Comparison of ENCODE assay signal across 8 mouse cellular contexts in the genomic region with DNA sequence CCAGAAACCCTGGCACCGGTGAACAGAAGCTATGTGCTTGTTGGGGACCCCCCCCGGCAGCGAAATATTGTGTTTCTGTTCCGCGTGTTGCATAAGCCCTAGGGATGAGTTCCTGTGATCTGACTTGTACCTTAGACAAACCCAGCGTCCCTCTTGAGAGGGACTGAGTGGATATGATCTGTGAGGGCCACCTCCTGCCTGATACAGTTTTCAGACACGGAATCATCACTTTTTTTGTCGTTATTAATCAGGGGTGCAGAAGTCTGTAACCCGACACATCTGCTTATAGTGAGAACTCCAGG. TPM values are rescaled to one million over a fixed set of nuclear protein-coding genes. Genes with fewer than 3 reads are reported as not detected.
DNase-seq lines count a peak whose midpoint lies in the region; ATAC-seq and TF ChIP-seq lines count a peak whose summit lies in the region.

No protein-coding gene starts in this region.

- H3K4me1 ChIP-seq in cerebellum, adult 2 months (ENCODE audit: control insufficient read depth, insufficient read depth, low read length), result peaks cover 11% of the 10 kb centered on the region
- peaks cover 9% of the 10 kb centered on the region for H3K4me1 ChIP-seq in kidney, postnatal 0 days (replicated peaks; ENCODE audit: insufficient read depth, low read length)
- peaks cover 4% of the 10 kb centered on the region; the same call in 1 of the 2 replicates for H3K4me1 ChIP-seq in midbrain, postnatal 0 days (ENCODE audit: insufficient read depth, low read length)

- H3K27ac ChIP-seq in cerebellum, adult 2 months (ENCODE audit: insufficient read depth, low read length), result peak overlapping the region; percentile 57; the same call in 1 of the 2 replicates
- no peak overlapping the region for H3K27ac ChIP-seq in kidney, postnatal 0 days
- H3K27ac ChIP-seq in midbrain, postnatal 0 days (ENCODE audit: low read depth, low read length), result 0 out of 2 replicates have a peak overlapping the region, but pooled peaks have one; percentile 39

- peak overlapping the region; percentile 82 for H3K9ac ChIP-seq in kidney, postnatal 0 days (ENCODE audit: low read depth, low read length)
- peak overlapping the region; percentile 84 for H3K9ac ChIP-seq in midbrain, postnatal 0 days (replicated peaks; ENCODE audit: low read length, poor library complexity, severe bottlenecking)

- TF ChIP-seq CTCF in cerebellum, adult 2 months (IDR thresholded peaks at IDR 0.05; ENCODE audit: borderline replicate concordance, insufficient read depth, low read depth, low read length), result no peak
- TF ChIP-seq CTCF in kidney, postnatal 0 days (IDR thresholded peaks at IDR 0.05; ENCODE audit: low read depth), result no peak
- TF ChIP-seq CTCF in midbrain, postnatal 0 days (IDR thresholded peaks at IDR 0.05), result no peak

- TF ChIP-seq POLR2A in cerebellum, adult 2 months (IDR thresholded peaks at IDR 0.05; ENCODE audit: borderline replicate concordance, insufficient read depth, low read length), result no peak

- no peaks in the 10 kb centered on the region for H3K36me3 ChIP-seq in kidney, postnatal 0 days (ENCODE audit: insufficient read depth, low read length)
- H3K36me3 ChIP-seq in midbrain, postnatal 0 days (ENCODE audit: insufficient read depth, low read length), result no peaks in the 10 kb centered on the region

- WGBS in cerebellum, adult 2 months, result 9% methylated on average over 9 of the region's 9 CpGs
- WGBS in kidney, postnatal 0 days, result 12% methylated on average over 9 of the region's 9 CpGs
- WGBS in midbrain, postnatal 0 days, result 21% methylated on average over 9 of the region's 9 CpGs

- H3K4me3 ChIP-seq in cerebellum, adult 2 months (replicated peaks; ENCODE audit: insufficient read depth, low read depth, low read length), result peak overlapping the region; percentile 63
- peak overlapping the region; percentile 77 for H3K4me3 ChIP-seq in kidney, postnatal 0 days (replicated peaks; ENCODE audit: low read depth, low read length)
- H3K4me3 ChIP-seq in midbrain, postnatal 0 days (ENCODE audit: low read depth, low read length), result peak overlapping the region; percentile 76

- H3K27me3 ChIP-seq in cerebellum, adult 2 months (ENCODE audit: control insufficient read depth, insufficient read depth, low read length), result no peaks in the 10 kb centered on the region
- H3K27me3 ChIP-seq in kidney, postnatal 0 days (ENCODE audit: insufficient read depth, low read length), result no peaks in the 10 kb centered on the region
- no peaks in the 10 kb centered on the region for H3K27me3 ChIP-seq in midbrain, postnatal 0 days (ENCODE audit: insufficient read depth, low read length)

- peak overlapping the region; percentile 98 for H3K4me2 ChIP-seq in kidney, postnatal 0 days (ENCODE audit: low read length)
- peak overlapping the region; percentile 87 for H3K4me2 ChIP-seq in midbrain, postnatal 0 days (ENCODE audit: low read depth, low read length, poor library complexity, severe bottlenecking)

- peak in 1 of 2 experiments; percentile 54 for DNase-seq in cerebellum, adult 2 months
- no peak for DNase-seq in cerebellum, postnatal 10 days
- DNase-seq in urinary bladder, postnatal 25 days (ENCODE audit: low spot score), result peak; percentile 23
- no peak for DNase-seq in urinary bladder, postnatal 36 days (ENCODE audit: low spot score in 2 of 2)
- no peak for DNase-seq in kidney, postnatal 0 days (ENCODE audit: low spot score)
- no peak for DNase-seq in midbrain, postnatal 0 days (ENCODE audit: low spot score)
- no peak for DNase-seq in layer of hippocampus, postnatal 14 days (ENCODE audit: low spot score in 2 of 2)

- H3K9me3 ChIP-seq in kidney, postnatal 0 days (replicated peaks; ENCODE audit: low read length), result no peaks in the 10 kb centered on the region
- no peaks in the 10 kb centered on the region for H3K9me3 ChIP-seq in midbrain, postnatal 0 days (ENCODE audit: low read length)

- no peak for ATAC-seq in kidney, postnatal 0 days (replicated peaks; ENCODE audit: low FRiP score, low read depth)
- peak; percentile 14; the same call in 1 of the 2 replicates for ATAC-seq in midbrain, postnatal 0 days (ENCODE audit: low FRiP score)
- ATAC-seq in erythroid progenitor cell, adult 5-6 weeks (replicated peaks; ENCODE audit: low FRiP score, poor library complexity, severe bottlenecking), result no peak

RNA-seq across cellular contexts. Expression of a gene that starts 1.5 kb away (rescaled TPM):
- 36.4 and 37.5 TPM in 2 replicates for polyA plus RNA-seq in cerebellum, adult 2 months (2012; rRNA removed)
- 2.9 and 3.2 TPM in 2 replicates for polyA plus RNA-seq in kidney, postnatal 0 days (2015; fragmentation: Nextera tagmentation; extraction: Ambion mirVana)
- total RNA-seq in midbrain, postnatal 0 days (2014; rRNA removed), result 5.4 and 7.7 TPM in 2 replicates
- polyA plus RNA-seq in midbrain, postnatal 0 days (2015; fragmentation: Nextera tagmentation; extraction: Ambion mirVana), result 6.7 and 8.0 TPM in 2 replicates
- 52.8 and 59.1 TPM in 2 replicates for total RNA-seq in erythroid progenitor cell, adult 5-6 weeks (2015; ENCODE audit: low replicate concordance)
- total RNA-seq in erythroid progenitor cell, adult 5-6 weeks (2017; ENCODE audit: low replicate concordance), result 59.7 and 67.0 TPM in 2 replicates
- 10 to 100 TPM; 25.6 to 30.8 TPM for total RNA-seq in layer of hippocampus, postnatal 14 days (2021)

RNA-seq across cellular contexts. Expression of a gene that starts 34.2 kb away (rescaled TPM):
- polyA plus RNA-seq in cerebellum, adult 2 months (2012; rRNA removed), result 65.3 and 69.6 TPM in 2 replicates
- polyA plus RNA-seq in kidney, postnatal 0 days (2015; fragmentation: Nextera tagmentation; extraction: Ambion mirVana), result 155 and 166 TPM in 2 replicates
- 43.7 and 47.3 TPM in 2 replicates for total RNA-seq in midbrain, postnatal 0 days (2014; rRNA removed)
- 83.9 and 86.3 TPM in 2 replicates for polyA plus RNA-seq in midbrain, postnatal 0 days (2015; fragmentation: Nextera tagmentation; extraction: Ambion mirVana)
- total RNA-seq in erythroid progenitor cell, adult 5-6 weeks (2015; ENCODE audit: low replicate concordance), result 28.5 and 44.3 TPM in 2 replicates
- total RNA-seq in erythroid progenitor cell, adult 5-6 weeks (2017; ENCODE audit: low replicate concordance), result 23.5 and 35.9 TPM in 2 replicates
- 10 to 100 TPM; 53.8 to 59.3 TPM for total RNA-seq in layer of hippocampus, postnatal 14 days (2021)

RNA-seq across cellular contexts. Expression of a gene that starts 38.5 kb away (rescaled TPM):
- 270 and 289 TPM in 2 replicates for polyA plus RNA-seq in cerebellum, adult 2 months (2012; rRNA removed)
- polyA plus RNA-seq in kidney, postnatal 0 days (2015; fragmentation: Nextera tagmentation; extraction: Ambion mirVana), result 1.0 and 1.4 TPM in 2 replicates
- total RNA-seq in midbrain, postnatal 0 days (2014; rRNA removed), result 54.7 and 69.9 TPM in 2 replicates
- polyA plus RNA-seq in midbrain, postnatal 0 days (2015; fragmentation: Nextera tagmentation; extraction: Ambion mirVana), result 42.8 and 49.7 TPM in 2 replicates
- total RNA-seq in erythroid progenitor cell, adult 5-6 weeks (2015; ENCODE audit: low replicate concordance), result not detected in 2 replicates
- total RNA-seq in erythroid progenitor cell, adult 5-6 weeks (2017; ENCODE audit: low replicate concordance), result 1.2 TPM in 1 of 2 replicates, not detected in the other
- 100 to 1,000 TPM; 115 TPM for total RNA-seq in layer of hippocampus, postnatal 14 days (2021)

Comparison
In these comparisons a context has a peak if more than half of its experiments do, and no peak if none do; other contexts are left out.
1. RNA of a gene that starts 38.5 kb away (total RNA-seq): 115 TPM in layer of hippocampus, postnatal 14 days and 54.7 to 69.9 TPM in midbrain, postnatal 0 days; 1.2 TPM in erythroid progenitor cell, adult 5-6 weeks; every median in the first group is over 10 times any median in the second.
2. Peak in every context shown above with its lines, with median percentiles within 50 percentile points of each other: H3K4me3 ChIP-seq.